Mouse (Mus musculus) lung, embryonic 16.5 days (tissue): ENCODE results near the gene Tln2. TPM values are rescaled to one million over a fixed set of nuclear protein-coding genes. Genes with fewer than 3 reads are reported as not detected.

ENCODE experiments used
- ATAC-seq: fragments of 200-750 bp; cut with Nextera tagmentation; 2 replicates; pipeline ENCODE4 v1.8.0; 2017; ENCODE audit warnings: low read depth, mild to moderate bottlenecking, moderate library complexity
- H3K27ac ChIP-seq: fragments of 300-500 bp; sonication (generic); 2 replicates; pipeline ENCODE4 v1.5.1; 2014; ENCODE audit warnings: mild to moderate bottlenecking, control low read depth, low read length
- H3K27me3 ChIP-seq: fragments of 300-500 bp; sonication (generic); 2 replicates; pipeline ENCODE4 v1.6.1; 2014; ENCODE audit warnings: low read depth, low read length, mixed read lengths; ENCODE audit not compliant: control insufficient read depth, insufficient read depth
- H3K36me3 ChIP-seq: fragments of 300-500 bp; sonication (generic); 2 replicates; pipeline ENCODE4 v1.6.1; 2014; ENCODE audit warnings: low read length; ENCODE audit not compliant: control insufficient read depth, insufficient read depth
- H3K4me1 ChIP-seq: fragments of 300-500 bp; sonication (generic); replicated peaks from 2 replicates; pipeline ENCODE4 v1.6.1; 2014; ENCODE audit warnings: low read length, mixed read lengths; ENCODE audit not compliant: control insufficient read depth, insufficient read depth
- H3K4me2 ChIP-seq: fragments of 300-500 bp; sonication (generic); 2 replicates; pipeline ENCODE4 v1.6.1; 2014; ENCODE audit warnings: low read depth, low read length, control low read depth
- H3K4me3 ChIP-seq: fragments of 300-500 bp; sonication (generic); 2 replicates; pipeline ENCODE4 v1.5.1; 2014; ENCODE audit warnings: mild to moderate bottlenecking, low read length, control low read depth
- H3K9ac ChIP-seq: fragments of 300-500 bp; sonication (generic); 2 replicates; pipeline ENCODE4 v1.6.1; 2014; ENCODE audit warnings: low read length, control low read depth
- H3K9me3 ChIP-seq: fragments of 300-500 bp; sonication (generic); 2 replicates; pipeline ENCODE4 v1.6.1; 2016; ENCODE audit warnings: low read length; ENCODE audit not compliant: control insufficient read depth
- WGBS: fragments of 180-500 bp; shearing (Covaris S2); extraction: QIAGEN DNeasy Blood & Tissue Kit; methylation state at CpG from one replicate; pipeline ENCODE4 v1.1.7; 2014; 5-methylcytosine and 5-hydroxymethylcytosine counted together
- polyA plus RNA-seq: library from polyadenylated mRNA; unstranded; fragments of >200 nt; fragmentation: Nextera tagmentation; extraction: Ambion mirVana; gene quantifications from 2 replicates; pipeline ENCODE4 v1.2.1, GENCODE M21; 2015

Gene Tln2
- polyA plus RNA-seq, 1 experiment from 2014 or later = 9.9 TPM

- Histone ChIP-seq H3K9ac (no peak overlapping the region), H3K4me2 (no peak overlapping the region), H3K27me3 (no peaks in the 10 kb centered on the region), H3K27ac (0 out of 2 replicates have a peak overlapping the region, but pooled peaks have one; percentile 26), H3K9me3 (no peaks in the 10 kb centered on the region), H3K36me3 (no peaks in the 10 kb centered on the region), H3K4me1 (no peaks in the 10 kb centered on the region), H3K4me3 (no peak overlapping the region)
- ATAC-seq = no peak
- WGBS = 75% methylated on average over 2 of the region's 2 CpGs
These were observed 374.9 kb downstream of the Tln2 start for GRCm38 (mm10) chr9:67184556-67184955.

GRCm38 (mm10) chr9:67183520-67183919 lies 376.0 kb downstream of the Tln2 start:
- Histone ChIP-seq H3K4me1 (no peaks in the 10 kb centered on the region; the same call in 1 of the 2 replicates), H3K9me3 (no peaks in the 10 kb centered on the region), H3K4me3 (no peak overlapping the region), H3K9ac (no peak overlapping the region), H3K27ac (no peak overlapping the region), H3K27me3 (no peaks in the 10 kb centered on the region), H3K36me3 (no peaks in the 10 kb centered on the region), H3K4me2 (no peak overlapping the region)
- 91% methylated on average over 2 of the region's 2 CpGs for WGBS
- ATAC-seq = no peak

GRCm38 (mm10) chr9:67182006-67182405 lies 377.5 kb downstream of the Tln2 start:
- WGBS = 53% methylated on average over 6 of the region's 6 CpGs
- Histone ChIP-seq H3K27ac (no peak overlapping the region), H3K36me3 (no peaks in the 10 kb centered on the region), H3K4me3 (no peak overlapping the region), H3K4me1 (peaks cover under 1% of the 10 kb centered on the region; the same call in 1 of the 2 replicates), H3K4me2 (no peak overlapping the region), H3K9ac (no peak overlapping the region), H3K9me3 (no peaks in the 10 kb centered on the region), H3K27me3 (no peaks in the 10 kb centered on the region)
- no peak for ATAC-seq

- peaks cover 10% of the 10 kb centered on the region; the same call in 1 of the 2 replicates for H3K4me1 ChIP-seq
- no peak overlapping the region for H3K27ac ChIP-seq
- 88% methylated on average over 1 of the region's 1 CpGs for WGBS
- H3K4me2 ChIP-seq = no peak overlapping the region
- ATAC-seq = no peak
- no peak overlapping the region for H3K4me3 ChIP-seq
- H3K36me3 ChIP-seq = no peaks in the 10 kb centered on the region
- H3K9ac ChIP-seq = no peak overlapping the region
- H3K27me3 ChIP-seq = no peaks in the 10 kb centered on the region
- no peaks in the 10 kb centered on the region for H3K9me3 ChIP-seq
These were observed 380.8 kb downstream of the Tln2 start for GRCm38 (mm10) chr9:67178709-67179108.

- WGBS = 64% methylated on average over 5 of the region's 5 CpGs
- no peak overlapping the region for H3K27ac ChIP-seq
- no peak overlapping the region for H3K4me2 ChIP-seq
- no peaks in the 10 kb centered on the region for H3K9me3 ChIP-seq
- H3K27me3 ChIP-seq = no peaks in the 10 kb centered on the region
- ATAC-seq = no peak
- H3K4me1 ChIP-seq = peaks cover 10% of the 10 kb centered on the region; the same call in 1 of the 2 replicates
- no peak overlapping the region for H3K9ac ChIP-seq
- no peak overlapping the region for H3K4me3 ChIP-seq
- no peaks in the 10 kb centered on the region for H3K36me3 ChIP-seq
These were observed 381.3 kb downstream of the Tln2 start for GRCm38 (mm10) chr9:67178203-67178602.

- H3K9me3 ChIP-seq = peaks cover 3% of the 10 kb centered on the region
- no peaks in the 10 kb centered on the region for H3K36me3 ChIP-seq
- no peak for ATAC-seq
- H3K27ac ChIP-seq = no peak overlapping the region
- 76% methylated on average over 8 of the region's 8 CpGs for WGBS
- no peak overlapping the region for H3K9ac ChIP-seq
- H3K4me2 ChIP-seq = no peak overlapping the region
- H3K4me3 ChIP-seq = no peak overlapping the region
- H3K27me3 ChIP-seq = no peaks in the 10 kb centered on the region
- H3K4me1 ChIP-seq = peaks cover 10% of the 10 kb centered on the region; the same call in 1 of the 2 replicates
These were observed 383.4 kb downstream of the Tln2 start for GRCm38 (mm10) chr9:67176073-67176472.

GRCm38 (mm10) chr9:67173816-67174215 lies 385.7 kb downstream of the Tln2 start:
- no peak overlapping the region for H3K27ac ChIP-seq
- H3K4me2 ChIP-seq = no peak overlapping the region
- H3K27me3 ChIP-seq = no peaks in the 10 kb centered on the region
- WGBS = 85% methylated on average over 6 of the region's 6 CpGs
- H3K36me3 ChIP-seq = no peaks in the 10 kb centered on the region
- no peak for ATAC-seq
- peaks cover 3% of the 10 kb centered on the region for H3K9me3 ChIP-seq
- no peak overlapping the region for H3K9ac ChIP-seq
- no peak overlapping the region for H3K4me3 ChIP-seq
- H3K4me1 ChIP-seq = peaks cover 18% of the 10 kb centered on the region; the same call in 1 of the 2 replicates

- no peak overlapping the region for H3K4me3 ChIP-seq
- no peaks in the 10 kb centered on the region for H3K36me3 ChIP-seq
- H3K9ac ChIP-seq = no peak overlapping the region
- no peak for ATAC-seq
- H3K9me3 ChIP-seq = peaks cover 3% of the 10 kb centered on the region
- WGBS = 97% methylated on average over 4 of the region's 4 CpGs
- peaks cover 18% of the 10 kb centered on the region; the same call in 1 of the 2 replicates for H3K4me1 ChIP-seq
- H3K4me2 ChIP-seq = no peak overlapping the region
- no peak overlapping the region for H3K27ac ChIP-seq
- H3K27me3 ChIP-seq = no peaks in the 10 kb centered on the region
These were observed 386.3 kb downstream of the Tln2 start for GRCm38 (mm10) chr9:67173154-67173553.

- ATAC-seq = no peak
- peak overlapping the region; percentile 80 for H3K27ac ChIP-seq
- peaks cover 13% of the 10 kb centered on the region; the same call in 1 of the 2 replicates for H3K4me1 ChIP-seq
- H3K4me2 ChIP-seq = no peak overlapping the region
- H3K36me3 ChIP-seq = no peaks in the 10 kb centered on the region
- 81% methylated on average over 4 of the region's 4 CpGs for WGBS
- no peak overlapping the region for H3K9ac ChIP-seq
- peaks cover 3% of the 10 kb centered on the region for H3K9me3 ChIP-seq
- H3K4me3 ChIP-seq = no peak overlapping the region
- H3K27me3 ChIP-seq = no peaks in the 10 kb centered on the region
These were observed 388.1 kb downstream of the Tln2 start for GRCm38 (mm10) chr9:67171409-67171808.

GRCm38 (mm10) chr9:67170759-67171158 lies 388.7 kb downstream of the Tln2 start:
- 30% methylated on average over 8 of the region's 8 CpGs for WGBS
- H3K27ac ChIP-seq = peak overlapping the region; percentile 80
- peaks cover 13% of the 10 kb centered on the region; the same call in 1 of the 2 replicates for H3K4me1 ChIP-seq
- no peaks in the 10 kb centered on the region for H3K36me3 ChIP-seq
- H3K4me2 ChIP-seq = no peak overlapping the region
- peak; percentile 90 for ATAC-seq
- H3K4me3 ChIP-seq = no peak overlapping the region
- no peak overlapping the region for H3K9ac ChIP-seq
- peaks cover 3% of the 10 kb centered on the region for H3K9me3 ChIP-seq
- H3K27me3 ChIP-seq = no peaks in the 10 kb centered on the region
